Mouse (Mus musculus): ENCODE results near the gene Sag. TPM values are rescaled to one million over a fixed set of nuclear protein-coding genes. Genes with fewer than 3 reads are reported as not detected.

The Sag gene
- total and polyA plus RNA-seq, 2 experiments from 2014 or later = 0.11 to 0.31 TPM

DNA sequence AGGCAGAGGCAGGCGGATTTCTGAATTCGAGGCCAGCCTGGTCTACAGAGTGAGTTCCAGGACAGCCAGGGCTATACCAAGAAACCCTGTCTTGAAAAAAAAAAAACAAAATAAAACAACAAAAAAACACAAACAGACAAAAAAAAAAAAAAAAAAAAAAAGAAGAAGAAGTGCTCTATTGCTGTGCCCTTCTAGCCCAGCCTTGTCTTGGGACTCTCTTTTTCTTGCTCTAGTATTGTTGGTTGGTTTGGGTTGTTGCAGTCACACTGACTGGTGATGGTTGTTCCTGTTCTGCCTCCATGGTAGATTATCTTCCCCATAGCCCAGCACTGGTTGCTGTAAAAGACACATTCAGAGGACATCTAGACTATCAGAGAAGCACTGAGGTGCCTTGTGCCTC is 34.2 kb upstream of the Sag start:
- Histone ChIP-seq H3K27me3 (ENCODE audit: control insufficient read depth, insufficient read depth, low read length) (no peaks in the 10 kb centered on the region), H3K27ac (ENCODE audit: low read depth) (no peak overlapping the region), H3K36me3 (replicated peaks; ENCODE audit: control insufficient read depth, insufficient read depth, low read length) (peaks cover 88% of the 10 kb centered on the region), H3K9me3 (replicated peaks; ENCODE audit: control insufficient read depth, low read length) (no peaks in the 10 kb centered on the region), H3K4me1 (ENCODE audit: control insufficient read depth, insufficient read depth) (no peaks in the 10 kb centered on the region), H3K4me2 (ENCODE audit: low read depth, low read length) (no peak overlapping the region), H3K9ac (replicated peaks; ENCODE audit: low read depth, low read length) (no peak overlapping the region), H3K4me3 (ENCODE audit: low read depth, low read length) (no peak overlapping the region)
- TF ChIP-seq EP300 (IDR thresholded peaks at IDR 0.05; ENCODE audit: low read depth) = no peak
- no peak for TF ChIP-seq CTCF (IDR thresholded peaks at IDR 0.05; ENCODE audit: low read depth)
- DNase-seq (ENCODE audit: low spot score) (no peak), ATAC-seq (ENCODE audit: insufficient read depth, low read depth) (no peak)
- WGBS = 98% methylated on average over 2 of the region's 2 CpGs

DNA sequence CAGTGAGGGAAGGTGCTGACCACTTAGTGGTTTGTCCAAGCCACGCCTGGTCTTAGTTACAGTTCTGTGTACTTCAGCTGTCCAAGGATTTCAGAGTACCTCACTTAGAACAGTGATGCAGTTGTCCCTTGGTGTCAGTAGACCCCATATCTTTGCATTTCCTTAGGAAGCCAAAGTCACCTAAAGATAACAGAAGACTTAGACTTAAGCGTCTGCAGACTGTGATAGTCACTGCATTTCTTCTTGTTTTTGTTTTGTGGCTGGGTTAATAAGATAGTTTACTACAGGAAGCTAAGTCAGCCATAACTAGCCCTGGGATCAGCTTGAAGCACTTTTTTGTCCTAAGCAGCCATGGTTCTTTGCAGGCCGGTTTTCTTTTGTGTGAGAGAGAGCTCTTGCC is 33.0 kb upstream of the Sag start:
- Histone ChIP-seq H3K4me3 (ENCODE audit: low read depth, low read length) (no peak overlapping the region), H3K9me3 (replicated peaks; ENCODE audit: control insufficient read depth, low read length) (no peaks in the 10 kb centered on the region), H3K27ac (ENCODE audit: low read depth) (no peak overlapping the region), H3K4me2 (ENCODE audit: low read depth, low read length) (no peak overlapping the region), H3K27me3 (ENCODE audit: control insufficient read depth, insufficient read depth, low read length) (no peaks in the 10 kb centered on the region), H3K4me1 (ENCODE audit: control insufficient read depth, insufficient read depth) (no peaks in the 10 kb centered on the region), H3K9ac (replicated peaks; ENCODE audit: low read depth, low read length) (no peak overlapping the region), H3K36me3 (replicated peaks; ENCODE audit: control insufficient read depth, insufficient read depth, low read length) (peaks cover 88% of the 10 kb centered on the region)
- DNase-seq (ENCODE audit: low spot score) = no peak
- ATAC-seq (ENCODE audit: insufficient read depth, low read depth) = no peak
- TF ChIP-seq EP300 (IDR thresholded peaks at IDR 0.05; ENCODE audit: low read depth) = no peak
- no peak for TF ChIP-seq CTCF (IDR thresholded peaks at IDR 0.05; ENCODE audit: low read depth)
- 82% methylated on average over 3 of the region's 3 CpGs for WGBS

DNA sequence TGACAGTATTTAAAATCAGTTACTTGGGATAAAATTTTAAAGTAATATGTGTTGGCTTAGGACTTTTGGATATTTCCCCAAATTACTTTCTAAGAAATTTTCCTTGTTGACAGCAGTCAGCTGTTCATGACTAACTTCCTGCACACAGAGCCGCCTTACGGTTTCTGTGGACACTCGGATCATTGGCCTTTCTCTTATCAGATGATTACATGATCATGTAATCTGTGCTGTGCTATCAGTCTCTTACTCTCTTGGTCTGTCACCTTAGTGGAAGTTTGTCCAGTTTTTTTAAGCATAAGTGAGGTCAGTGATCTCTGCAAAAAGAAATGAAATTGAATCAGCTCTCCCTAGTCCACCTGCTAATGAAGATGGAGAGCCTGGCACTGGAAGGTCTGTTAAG is 31.8 kb upstream of the Sag start:
- Histone ChIP-seq H3K27ac (ENCODE audit: low read depth) (no peak overlapping the region), H3K4me3 (ENCODE audit: low read depth, low read length) (no peak overlapping the region), H3K4me1 (ENCODE audit: control insufficient read depth, insufficient read depth) (no peaks in the 10 kb centered on the region), H3K27me3 (ENCODE audit: control insufficient read depth, insufficient read depth, low read length) (no peaks in the 10 kb centered on the region), H3K36me3 (replicated peaks; ENCODE audit: control insufficient read depth, insufficient read depth, low read length) (peaks cover 88% of the 10 kb centered on the region), H3K9me3 (replicated peaks; ENCODE audit: control insufficient read depth, low read length) (no peaks in the 10 kb centered on the region), H3K4me2 (ENCODE audit: low read depth, low read length) (no peak overlapping the region), H3K9ac (replicated peaks; ENCODE audit: low read depth, low read length) (no peak overlapping the region)
- WGBS = 82% methylated on average over 3 of the region's 3 CpGs
- ATAC-seq (ENCODE audit: insufficient read depth, low read depth) (no peak), DNase-seq (ENCODE audit: low spot score) (no peak)
- TF ChIP-seq CTCF (IDR thresholded peaks at IDR 0.05; ENCODE audit: low read depth) = no peak
- no peak for TF ChIP-seq EP300 (IDR thresholded peaks at IDR 0.05; ENCODE audit: low read depth)

DNA sequence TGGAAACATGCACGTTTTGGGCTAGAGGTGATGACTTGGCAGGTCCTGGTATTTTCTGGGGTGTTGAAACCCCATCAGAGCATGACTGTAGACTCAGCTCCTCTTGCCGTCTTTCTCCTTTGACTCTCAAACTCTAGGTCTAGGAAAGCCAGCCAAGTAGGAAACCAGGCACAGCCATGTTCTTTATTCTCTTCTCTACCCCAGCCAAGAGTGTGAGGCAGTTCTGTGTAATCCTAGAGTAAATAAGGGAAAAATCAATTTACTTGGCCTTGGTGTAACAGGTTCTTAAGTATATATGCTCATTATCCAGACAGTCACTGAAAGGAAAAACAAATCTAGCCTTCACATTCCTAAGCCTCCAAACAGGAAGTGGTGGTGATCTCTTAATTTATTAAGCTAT is 30.1 kb upstream of the Sag start:
- WGBS = 76% methylated on average over 2 of the region's 2 CpGs
- peaks cover 88% of the 10 kb centered on the region for H3K36me3 ChIP-seq (replicated peaks; ENCODE audit: control insufficient read depth, insufficient read depth, low read length)
- no peaks in the 10 kb centered on the region for H3K4me1 ChIP-seq (ENCODE audit: control insufficient read depth, insufficient read depth)
- H3K27me3 ChIP-seq (ENCODE audit: control insufficient read depth, insufficient read depth, low read length) = no peaks in the 10 kb centered on the region
- no peaks in the 10 kb centered on the region for H3K9me3 ChIP-seq (replicated peaks; ENCODE audit: control insufficient read depth, low read length)
- DNase-seq (ENCODE audit: low spot score) (no peak), ATAC-seq (ENCODE audit: insufficient read depth, low read depth) (no peak)
- H3K27ac ChIP-seq (ENCODE audit: low read depth) = no peak overlapping the region
- no peak overlapping the region for H3K4me3 ChIP-seq (ENCODE audit: low read depth, low read length)
- no peak overlapping the region for H3K9ac ChIP-seq (replicated peaks; ENCODE audit: low read depth, low read length)
- TF ChIP-seq CTCF (IDR thresholded peaks at IDR 0.05; ENCODE audit: low read depth) (no peak), EP300 (IDR thresholded peaks at IDR 0.05; ENCODE audit: low read depth) (no peak)
- H3K4me2 ChIP-seq (ENCODE audit: low read depth, low read length) = no peak overlapping the region

DNA sequence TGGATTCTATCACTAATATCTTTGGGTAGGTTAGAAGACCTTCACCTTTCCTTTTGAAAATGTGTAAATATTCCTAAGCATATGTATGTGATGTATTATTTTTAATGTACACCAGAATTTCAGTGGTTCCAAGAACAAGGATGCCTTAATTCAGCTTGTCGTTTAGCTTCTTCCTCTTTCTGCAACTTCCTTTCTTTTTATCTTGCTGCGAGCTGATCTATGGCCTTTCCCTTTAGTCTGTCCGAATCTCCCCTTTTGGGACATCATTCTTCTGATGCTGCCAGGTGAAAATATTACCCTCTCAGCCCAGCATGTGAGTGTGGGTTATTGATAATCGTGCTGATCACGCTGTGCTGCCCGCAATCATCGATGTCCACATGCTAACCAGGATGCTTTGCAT is 28.6 kb upstream of the Sag start:
- Histone ChIP-seq H3K4me2 (ENCODE audit: low read depth, low read length) (no peak overlapping the region), H3K4me1 (ENCODE audit: control insufficient read depth, insufficient read depth) (no peaks in the 10 kb centered on the region), H3K9me3 (replicated peaks; ENCODE audit: control insufficient read depth, low read length) (no peaks in the 10 kb centered on the region), H3K9ac (replicated peaks; ENCODE audit: low read depth, low read length) (no peak overlapping the region), H3K36me3 (replicated peaks; ENCODE audit: control insufficient read depth, insufficient read depth, low read length) (peaks cover 88% of the 10 kb centered on the region), H3K27me3 (ENCODE audit: control insufficient read depth, insufficient read depth, low read length) (no peaks in the 10 kb centered on the region), H3K4me3 (ENCODE audit: low read depth, low read length) (no peak overlapping the region), H3K27ac (ENCODE audit: low read depth) (no peak overlapping the region)
- TF ChIP-seq EP300 (IDR thresholded peaks at IDR 0.05; ENCODE audit: low read depth) (no peak), CTCF (IDR thresholded peaks at IDR 0.05; ENCODE audit: low read depth) (no peak)
- 92% methylated on average over 7 of the region's 7 CpGs for WGBS
- DNase-seq (ENCODE audit: low spot score) = no peak
- no peak for ATAC-seq (ENCODE audit: insufficient read depth, low read depth)

DNA sequence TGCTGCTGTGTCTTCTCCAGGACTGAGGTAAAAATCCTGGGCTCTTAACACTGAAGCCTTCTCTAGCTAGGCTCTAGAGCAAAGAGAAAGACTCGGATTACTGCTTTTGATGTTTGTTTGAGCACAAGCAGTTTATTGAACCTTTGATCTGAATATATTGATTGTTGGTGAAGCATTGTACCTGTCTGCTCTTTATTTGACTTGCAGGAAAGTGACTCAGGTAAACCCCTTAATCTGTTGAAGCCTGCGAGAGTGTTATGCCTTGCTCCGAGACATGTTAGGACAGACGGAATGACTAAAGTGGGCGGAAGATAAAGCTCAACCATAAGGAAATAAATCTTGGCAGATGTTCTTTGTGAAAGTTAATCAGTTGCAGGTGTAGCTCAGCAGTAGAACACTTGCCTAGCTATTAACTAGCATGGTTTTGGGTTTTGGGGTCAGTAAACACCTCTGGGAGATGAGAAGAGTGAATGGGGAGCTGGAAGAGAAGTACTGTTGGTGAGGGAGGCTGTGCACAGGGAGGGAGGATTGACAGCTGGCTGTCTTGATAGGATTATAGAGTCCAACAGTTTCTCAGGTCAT is 24.2 kb upstream of the Sag start:
- H3K9ac ChIP-seq (replicated peaks; ENCODE audit: low read depth, low read length) = no peak overlapping the region
- no peaks in the 10 kb centered on the region for H3K9me3 ChIP-seq (replicated peaks; ENCODE audit: control insufficient read depth, low read length)
- WGBS = 86% methylated on average over 5 of the region's 5 CpGs
- H3K27me3 ChIP-seq (ENCODE audit: control insufficient read depth, insufficient read depth, low read length) = no peaks in the 10 kb centered on the region
- no peaks in the 10 kb centered on the region for H3K4me1 ChIP-seq (ENCODE audit: control insufficient read depth, insufficient read depth)
- TF ChIP-seq EP300 (IDR thresholded peaks at IDR 0.05; ENCODE audit: low read depth) (no peak), CTCF (IDR thresholded peaks at IDR 0.05; ENCODE audit: low read depth) (no peak)
- DNase-seq (ENCODE audit: low spot score) (no peak), ATAC-seq (ENCODE audit: insufficient read depth, low read depth) (no peak)
- peaks cover 96% of the 10 kb centered on the region for H3K36me3 ChIP-seq (replicated peaks; ENCODE audit: control insufficient read depth, insufficient read depth, low read length)
- H3K4me2 ChIP-seq (ENCODE audit: low read depth, low read length) = no peak overlapping the region
- H3K4me3 ChIP-seq (ENCODE audit: low read depth, low read length) = no peak overlapping the region
- H3K27ac ChIP-seq (ENCODE audit: low read depth) = no peak overlapping the region
